Mouse (Mus musculus): Measurements from ENCODE around the gene Sorcs2. TPM values are rescaled to one million over a fixed set of nuclear protein-coding genes. Genes with fewer than 3 reads are reported as not detected.

Gene Sorcs2
- polyA plus RNA-seq, 1 experiment from 2014 or later, result 14.8 TPM

- no peak for ATAC-seq (ENCODE audit: low FRiP score)
- WGBS, result 94% methylated on average over 3 of the region's 3 CpGs
- Histone ChIP-seq H3K27me3 (replicated peaks) (no peaks in the 10 kb centered on the region), H3K4me3 (replicated peaks) (no peak overlapping the region), H3K27ac (replicated peaks) (no peak overlapping the region), H3K4me2 (no peak overlapping the region), H3K4me1 (peaks cover 25% of the 10 kb centered on the region), H3K9ac (replicated peaks) (no peak overlapping the region), H3K9me3 (replicated peaks) (no peaks in the 10 kb centered on the region), H3K36me3 (no peaks in the 10 kb centered on the region)
Observed at GRCm38 (mm10) chr5:36355683-36356082, 42.3 kb downstream of the Sorcs2 start.

GRCm38 (mm10) chr5:36353679-36354078 lies 44.3 kb downstream of the Sorcs2 start:
- Histone ChIP-seq H3K27ac (replicated peaks) (no peak overlapping the region), H3K4me1 (peaks cover 13% of the 10 kb centered on the region), H3K9me3 (replicated peaks) (no peaks in the 10 kb centered on the region), H3K4me2 (no peak overlapping the region), H3K9ac (replicated peaks) (no peak overlapping the region), H3K27me3 (replicated peaks) (no peaks in the 10 kb centered on the region), H3K36me3 (no peaks in the 10 kb centered on the region), H3K4me3 (replicated peaks) (no peak overlapping the region)
- 82% methylated on average over 6 of the region's 6 CpGs for WGBS
- no peak for ATAC-seq (ENCODE audit: low FRiP score)

GRCm38 (mm10) chr5:36353194-36353593 lies 44.7 kb downstream of the Sorcs2 start:
- Histone ChIP-seq H3K4me2 (no peak overlapping the region), H3K27ac (replicated peaks) (no peak overlapping the region), H3K27me3 (replicated peaks) (no peaks in the 10 kb centered on the region), H3K9me3 (replicated peaks) (no peaks in the 10 kb centered on the region), H3K9ac (replicated peaks) (no peak overlapping the region), H3K36me3 (no peaks in the 10 kb centered on the region), H3K4me3 (replicated peaks) (no peak overlapping the region), H3K4me1 (peaks cover 12% of the 10 kb centered on the region)
- WGBS, result 90% methylated on average over 2 of the region's 2 CpGs
- ATAC-seq (ENCODE audit: low FRiP score), result no peak

GRCm38 (mm10) chr5:36346698-36347097 lies 51.2 kb downstream of the Sorcs2 start:
- H3K36me3 ChIP-seq, result no peaks in the 10 kb centered on the region
- H3K27ac ChIP-seq (replicated peaks), result no peak overlapping the region
- no peak overlapping the region for H3K4me2 ChIP-seq
- H3K9me3 ChIP-seq (replicated peaks), result no peaks in the 10 kb centered on the region
- H3K4me3 ChIP-seq (replicated peaks), result no peak overlapping the region
- 72% methylated on average over 4 of the region's 4 CpGs for WGBS
- H3K27me3 ChIP-seq (replicated peaks), result no peaks in the 10 kb centered on the region
- no peak overlapping the region for H3K9ac ChIP-seq (replicated peaks)
- no peak for ATAC-seq (ENCODE audit: low FRiP score)
- H3K4me1 ChIP-seq, result peaks cover 14% of the 10 kb centered on the region

GRCm38 (mm10) chr5:36339283-36339682 lies 58.7 kb downstream of the Sorcs2 start:
- Histone ChIP-seq H3K27ac (replicated peaks) (0 out of 2 replicates have a peak overlapping the region, but pooled peaks have one; percentile 30), H3K9me3 (replicated peaks) (no peaks in the 10 kb centered on the region), H3K4me3 (replicated peaks) (no peak overlapping the region), H3K4me1 (peaks cover 19% of the 10 kb centered on the region), H3K36me3 (no peaks in the 10 kb centered on the region), H3K9ac (replicated peaks) (no peak overlapping the region), H3K27me3 (replicated peaks) (no peaks in the 10 kb centered on the region), H3K4me2 (no peak overlapping the region)
- 43% methylated on average over 3 of the region's 3 CpGs for WGBS
- no peak for ATAC-seq (ENCODE audit: low FRiP score)

- H3K9me3 ChIP-seq (replicated peaks), result no peaks in the 10 kb centered on the region
- 55% methylated on average over 7 of the region's 7 CpGs for WGBS
- H3K27ac ChIP-seq (replicated peaks), result 0 out of 2 replicates have a peak overlapping the region, but pooled peaks have one; percentile 2
- no peaks in the 10 kb centered on the region for H3K36me3 ChIP-seq
- peaks cover 29% of the 10 kb centered on the region for H3K4me1 ChIP-seq
- no peak overlapping the region for H3K9ac ChIP-seq (replicated peaks)
- ATAC-seq (ENCODE audit: low FRiP score), result peak; percentile 70; the same call in 1 of the 2 replicates
- no peaks in the 10 kb centered on the region for H3K27me3 ChIP-seq (replicated peaks)
- no peak overlapping the region for H3K4me3 ChIP-seq (replicated peaks)
- H3K4me2 ChIP-seq, result no peak overlapping the region
Observed at GRCm38 (mm10) chr5:36336252-36336651, 61.7 kb downstream of the Sorcs2 start.

- 0 out of 2 replicates have a peak overlapping the region, but pooled peaks have one; percentile 2 for H3K27ac ChIP-seq (replicated peaks)
- H3K4me1 ChIP-seq, result peaks cover 35% of the 10 kb centered on the region
- no peaks in the 10 kb centered on the region for H3K36me3 ChIP-seq
- 70% methylated on average over 2 of the region's 2 CpGs for whole genome bisulfite sequencing
- ATAC-seq (ENCODE audit: low FRiP score), result no peak
- no peaks in the 10 kb centered on the region for H3K27me3 ChIP-seq (replicated peaks)
- no peaks in the 10 kb centered on the region for H3K9me3 ChIP-seq (replicated peaks)
- H3K4me3 ChIP-seq (replicated peaks), result no peak overlapping the region
- no peak overlapping the region for H3K4me2 ChIP-seq
- no peak overlapping the region for H3K9ac ChIP-seq (replicated peaks)
Observed at GRCm38 (mm10) chr5:36335661-36336060, 62.3 kb downstream of the Sorcs2 start.

GRCm38 (mm10) chr5:36334227-36334626 lies 63.7 kb downstream of the Sorcs2 start:
- Histone ChIP-seq H3K4me3 (replicated peaks) (no peak overlapping the region), H3K9me3 (replicated peaks) (no peaks in the 10 kb centered on the region), H3K27ac (replicated peaks) (no peak overlapping the region), H3K9ac (replicated peaks) (no peak overlapping the region), H3K36me3 (no peaks in the 10 kb centered on the region), H3K27me3 (replicated peaks) (no peaks in the 10 kb centered on the region), H3K4me2 (no peak overlapping the region), H3K4me1 (peaks cover 33% of the 10 kb centered on the region)
- WGBS, result 25% methylated on average over 7 of the region's 7 CpGs
- ATAC-seq (ENCODE audit: low FRiP score), result no peak

- peak; percentile 48; the same call in 1 of the 2 replicates for ATAC-seq (ENCODE audit: low FRiP score)
- Histone ChIP-seq H3K9me3 (replicated peaks) (no peaks in the 10 kb centered on the region), H3K27me3 (replicated peaks) (no peaks in the 10 kb centered on the region), H3K27ac (replicated peaks) (peak overlapping the region; percentile 30; the same call in 1 of the 2 replicates), H3K36me3 (no peaks in the 10 kb centered on the region), H3K4me3 (replicated peaks) (no peak overlapping the region), H3K9ac (replicated peaks) (0 out of 2 replicates have a peak overlapping the region, but pooled peaks have one; percentile 1), H3K4me1 (peaks cover 34% of the 10 kb centered on the region), H3K4me2 (no peak overlapping the region; the same call in 1 of the 2 replicates)
- 40% methylated on average over 21 of the region's 21 CpGs for WGBS
Observed at GRCm38 (mm10) chr5:36330472-36331155, 67.3 kb downstream of the Sorcs2 start.

GRCm38 (mm10) chr5:36326057-36327010 lies 71.6 kb downstream of the Sorcs2 start:
- Histone ChIP-seq H3K36me3 (no peaks in the 10 kb centered on the region), H3K9me3 (replicated peaks) (no peaks in the 10 kb centered on the region), H3K4me3 (replicated peaks) (no peak overlapping the region), H3K27me3 (replicated peaks) (no peaks in the 10 kb centered on the region), H3K4me1 (peaks cover 44% of the 10 kb centered on the region), H3K9ac (replicated peaks) (no peak overlapping the region), H3K4me2 (no peak overlapping the region), H3K27ac (replicated peaks) (no peak overlapping the region)
- no peak for ATAC-seq (ENCODE audit: low FRiP score)
- 78% methylated on average over 9 of the region's 9 CpGs for WGBS

GRCm38 (mm10) chr5:36324140-36324572 lies 73.8 kb downstream of the Sorcs2 start:
- Histone ChIP-seq H3K9ac (replicated peaks) (no peak overlapping the region), H3K9me3 (replicated peaks) (no peaks in the 10 kb centered on the region), H3K4me3 (replicated peaks) (no peak overlapping the region), H3K4me2 (no peak overlapping the region), H3K36me3 (no peaks in the 10 kb centered on the region), H3K4me1 (peaks cover 36% of the 10 kb centered on the region), H3K27me3 (replicated peaks) (no peaks in the 10 kb centered on the region), H3K27ac (replicated peaks) (peak overlapping the region; percentile 66; the same call in 1 of the 2 replicates)
- ATAC-seq (ENCODE audit: low FRiP score), result peak; percentile 80
- WGBS, result 39% methylated on average over 9 of the region's 9 CpGs

All from neural tube, embryonic 15.5 days (tissue).